Mouse (Mus musculus): ENCODE data around the gene Col7a1.

DNA sequence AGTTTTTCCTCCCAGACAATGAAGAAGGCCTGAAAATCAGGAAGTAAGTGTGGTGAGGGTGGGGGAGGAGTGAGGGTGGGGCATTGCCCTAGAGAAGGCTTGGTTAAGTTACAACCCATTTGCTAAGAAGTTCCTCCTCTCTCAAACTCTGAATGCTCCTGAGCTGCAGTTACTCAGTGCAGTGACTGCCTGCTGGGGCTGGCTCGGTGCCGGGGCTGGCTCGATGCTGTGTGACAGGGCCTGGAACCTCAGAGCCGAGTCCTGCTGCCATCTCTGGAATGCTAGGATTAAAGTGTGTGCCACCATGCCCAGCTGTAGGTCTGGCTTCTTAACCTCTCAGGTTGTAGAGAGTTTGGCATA, 45.8 kb downstream of the Col7a1 start:
- no peak for TF ChIP-seq POLR2A (IDR thresholded peaks at IDR 0.05; ENCODE audit: control insufficient read depth, extremely low read depth, insufficient read depth, low read length, poor library complexity)
- no peak for TF ChIP-seq CTCF (IDR thresholded peaks at IDR 0.05; ENCODE audit: borderline replicate concordance, control insufficient read depth, extremely low read depth, insufficient read depth, low read length, poor library complexity)

Data from thymus, adult 2 months (tissue).